Mouse (Mus musculus) MEL (cell line): ENCODE data around the gene Pmm2. TPM values are rescaled to one million over a fixed set of nuclear protein-coding genes. Genes with fewer than 3 reads are reported as not detected.

Experiments used
- DNase-seq: peaks from one replicate; pipeline ENCODE4 v3.0.0; 2011; ENCODE audit warnings: low read depth, low spot score
- H3K27ac ChIP-seq: 2 replicates; pipeline ENCODE4 v1.5.1; 2012; ENCODE audit warnings: low read depth, mild to moderate bottlenecking, control low read depth, low read length, moderate library complexity; ENCODE audit not compliant: control insufficient read depth
- H3K27me3 ChIP-seq, 2 experiments: fragments of 150-350 bp in 1 of 2; sonication (generic) in 1 of 2; 2 replicates each; pipeline ENCODE4 v1.6.1; 2012; ENCODE audit warnings: low read length in 2 of 2, mild to moderate bottlenecking in 2 of 2, improper control_type of control experiment in 1 of 2, moderate library complexity in 1 of 2; ENCODE audit not compliant: insufficient read depth in 2 of 2, control insufficient read depth in 1 of 2
- H3K36me3 ChIP-seq, 2 experiments: 2 replicates each; pipeline ENCODE4 v1.6.1; 2012 to 2014; ENCODE audit warnings: low read length in 2 of 2, improper control_type of control experiment in 1 of 2, inconsistent platforms in 1 of 2, mild to moderate bottlenecking in 1 of 2; ENCODE audit not compliant: insufficient read depth in 2 of 2, control insufficient read depth in 1 of 2
- H3K4me1 ChIP-seq, 2 experiments: fragments of 150-350 bp in 1 of 2; sonication (generic) in 1 of 2; 2 replicates each; pipeline ENCODE4 v1.6.1; 2012; ENCODE audit warnings: low read length in 2 of 2, improper control_type of control experiment in 1 of 2, mild to moderate bottlenecking in 1 of 2; ENCODE audit not compliant: insufficient read depth in 2 of 2, control insufficient read depth in 1 of 2
- H3K4me3 ChIP-seq, 2 experiments: fragments of 150-350 bp in 1 of 2; sonication (generic) in 1 of 2; 2 replicates each; pipeline ENCODE4 v1.5.1; 2012; ENCODE audit warnings: low read depth in 2 of 2, low read length in 2 of 2, mild to moderate bottlenecking in 2 of 2, moderate library complexity in 2 of 2, control low read depth in 1 of 2, improper control_type of control experiment in 1 of 2; ENCODE audit not compliant: control insufficient read depth in 1 of 2, insufficient read depth in 1 of 2
- H3K79me2 ChIP-seq: 2 replicates; pipeline ENCODE4 v1.6.1; 2012; ENCODE audit warnings: mild to moderate bottlenecking, low read length, moderate library complexity; ENCODE audit not compliant: control insufficient read depth, poor library complexity, insufficient read depth
- H3K9ac ChIP-seq: 2 replicates; pipeline ENCODE4 v1.6.1; 2012; ENCODE audit warnings: low read depth, mild to moderate bottlenecking, control low read depth, low read length, moderate library complexity; ENCODE audit not compliant: control insufficient read depth, poor library complexity, severe bottlenecking
- H3K9me3 ChIP-seq: fragments of 150-350 bp; sonication (generic); replicated peaks from 2 replicates; pipeline ENCODE4 v1.6.1; 2012; ENCODE audit warnings: mild to moderate bottlenecking, low read length, improper control_type of control experiment, moderate library complexity; ENCODE audit not compliant: insufficient read depth
- BHLHE40 ChIP-seq: IDR thresholded peaks from 2 replicates; pipeline ENCODE4 v1.6.1; 2012; ENCODE audit warnings: low read depth, mild to moderate bottlenecking, inconsistent platforms, low read length, improper control_type of control experiment, borderline replicate concordance
- CTCF ChIP-seq, 3 experiments: IDR thresholded peaks in 2 of 3; conservative IDR thresholded peaks in 1 of 3; 2 replicates each; pipeline ENCODE4 v1.5.1; 2011 to 2012; ENCODE audit warnings: low read length in 3 of 3, low read depth in 2 of 3, mild to moderate bottlenecking in 2 of 3, improper control_type of control experiment in 1 of 3, inconsistent platforms in 1 of 3, mixed read lengths in 1 of 3, moderate library complexity in 1 of 3; ENCODE audit not compliant: control insufficient read depth in 1 of 3, insufficient read depth in 1 of 3, poor library complexity in 1 of 3, severe bottlenecking in 1 of 3
- E2F4 ChIP-seq: IDR thresholded peaks from 2 replicates; pipeline ENCODE4 v1.6.1; 2011; ENCODE audit warnings: low read depth, low read length, improper control_type of control experiment, borderline replicate concordance
- GATA1 ChIP-seq: IDR thresholded peaks from 2 replicates; pipeline ENCODE4 v1.6.1; 2011; ENCODE audit warnings: low read depth, low read length, improper control_type of control experiment
- HCFC1 ChIP-seq: IDR thresholded peaks from 2 replicates; pipeline ENCODE4 v1.6.1; 2012; ENCODE audit warnings: low read depth, mild to moderate bottlenecking, inconsistent platforms, low read length, improper control_type of control experiment, moderate library complexity
- JUND ChIP-seq: IDR thresholded peaks from 2 replicates; pipeline ENCODE4 v1.6.1; 2011; ENCODE audit warnings: low read depth, mild to moderate bottlenecking, improper control_type of control experiment, low read length
- KAT2A ChIP-seq: conservative IDR thresholded peaks from 2 replicates; pipeline ENCODE4 v1.6.1; 2012; ENCODE audit warnings: low read depth, low read length, improper control_type of control experiment, inconsistent platforms
- MAFK ChIP-seq: IDR thresholded peaks from 2 replicates; pipeline ENCODE4 v1.6.1; 2011; ENCODE audit warnings: low read depth, mild to moderate bottlenecking, low read length, improper control_type of control experiment, borderline replicate concordance
- MAX ChIP-seq: IDR thresholded peaks from 2 replicates; pipeline ENCODE4 v1.6.1; 2011; ENCODE audit warnings: low read length, improper control_type of control experiment
- MAZ ChIP-seq: IDR thresholded peaks from 2 replicates; pipeline ENCODE4 v1.6.1; 2012; ENCODE audit warnings: low read depth, mild to moderate bottlenecking, inconsistent platforms, low read length, improper control_type of control experiment
- MEF2A ChIP-seq: IDR thresholded peaks from 2 replicates; pipeline ENCODE4 v1.6.1; 2014; ENCODE audit warnings: low read depth, mild to moderate bottlenecking, inconsistent platforms, low read length, improper control_type of control experiment; ENCODE audit not compliant: poor library complexity, insufficient replicate concordance, severe bottlenecking; ENCODE audit errors: extremely low read depth
- MYC ChIP-seq: IDR thresholded peaks from 2 replicates; pipeline ENCODE4 v1.6.1; 2011; ENCODE audit warnings: low read depth, mild to moderate bottlenecking, low read length, improper control_type of control experiment, moderate library complexity
- NELFE ChIP-seq: IDR thresholded peaks from 2 replicates; pipeline ENCODE4 v1.6.1; 2011; ENCODE audit warnings: low read depth, low read length, improper control_type of control experiment
- POLR2A ChIP-seq, 2 experiments: IDR thresholded peaks; 2 replicates each; pipeline ENCODE4 v1.6.1; 2011 to 2012; ENCODE audit warnings: low read length in 2 of 2, mild to moderate bottlenecking in 2 of 2, control low read depth in 1 of 2, improper control_type of control experiment in 1 of 2, low read depth in 1 of 2, moderate library complexity in 1 of 2; ENCODE audit not compliant: control insufficient read depth in 1 of 2, insufficient read depth in 1 of 2, poor library complexity in 1 of 2
- POLR2AphosphoS5 ChIP-seq: IDR thresholded peaks from 2 replicates; pipeline ENCODE4 v1.6.1; 2012; ENCODE audit warnings: low read depth, borderline replicate concordance, mild to moderate bottlenecking, inconsistent platforms, low read length, moderate library complexity, mixed read lengths
- RAD21 ChIP-seq: IDR thresholded peaks from 2 replicates; pipeline ENCODE4 v1.6.1; 2011; ENCODE audit warnings: mild to moderate bottlenecking, low read depth, low read length, improper control_type of control experiment
- RCOR1 ChIP-seq: IDR thresholded peaks from 2 replicates; pipeline ENCODE4 v1.6.1; 2012; ENCODE audit warnings: low read depth, mild to moderate bottlenecking, inconsistent platforms, low read length, improper control_type of control experiment
- SMC3 ChIP-seq: IDR thresholded peaks from 2 replicates; pipeline ENCODE4 v1.6.1; 2011; ENCODE audit warnings: low read depth, low read length, improper control_type of control experiment
- TAL1 ChIP-seq: IDR thresholded peaks from 2 replicates; pipeline ENCODE4 v1.6.1; 2012; ENCODE audit warnings: mild to moderate bottlenecking, inconsistent platforms, low read length, moderate library complexity, mixed read lengths
- TBP ChIP-seq: IDR thresholded peaks from 2 replicates; pipeline ENCODE4 v1.8.0; 2011; ENCODE audit warnings: low read depth, low read length, improper control_type of control experiment
- TCF12 ChIP-seq: IDR thresholded peaks from 2 replicates; pipeline ENCODE4 v1.6.1; 2014; ENCODE audit warnings: low read depth, mild to moderate bottlenecking, inconsistent platforms, low read length, improper control_type of control experiment, moderate library complexity
- ZC3H11A ChIP-seq: IDR thresholded peaks from 2 replicates; pipeline ENCODE4 v1.6.1; 2012; ENCODE audit warnings: low read depth, mild to moderate bottlenecking, inconsistent platforms, low read length, improper control_type of control experiment
- ZMIZ1 ChIP-seq: IDR thresholded peaks from 2 replicates; pipeline ENCODE4 v1.6.1; 2012; ENCODE audit warnings: low read depth, mild to moderate bottlenecking, inconsistent platforms, low read length, improper control_type of control experiment, moderate library complexity
- ZNF384 ChIP-seq: IDR thresholded peaks from 2 replicates; pipeline ENCODE4 v1.6.1; 2012; ENCODE audit warnings: low read depth, mild to moderate bottlenecking, inconsistent platforms, low read length, improper control_type of control experiment
- polyA plus RNA-seq, 2 experiments: library from polyadenylated mRNA; stranded (reverse) in 1 of 2; unstranded in 1 of 2; fragments of >175 nt in 1 of 2; fragments of >200 nt in 1 of 2; gene quantifications; 2 replicates each; pipeline versions ENCODE4 v1.2.1 to v1.2.4; 2012; ENCODE audit warnings: low replicate concordance in 2 of 2, low read depth in 1 of 2; ENCODE audit not compliant: insufficient read length in 2 of 2, insufficient read depth in 1 of 2, missing spikeins in 1 of 2
- total RNA-seq: library from RNA; depleted of rRNA; stranded (reverse); fragments of 300-350 nt; gene quantifications from 2 replicates; pipeline ENCODE4 v1.2.3, GENCODE M21; 2012

The Pmm2 gene
- total and polyA plus RNA-seq, 3 experiments: 53.4 to 96.0 TPM; not detected in 1

GRCm38 (mm10) chr16:8643855-8644254, 6.4 kb downstream of the Pmm2 start:
- TF ChIP-seq POLR2A (IDR thresholded peaks at IDR 0.05; ENCODE audit: control insufficient read depth in 1 of 2, insufficient read depth in 1 of 2, low read depth in 1 of 2, low read length in 2 of 2, poor library complexity in 1 of 2) (no peak), HCFC1 (no peak), ZNF384 (no peak), SMC3 (peak; percentile 70), GATA1 (no peak), TAL1 (no peak), MYC (no peak), E2F4 (no peak), KAT2A (no peak), MEF2A (no peak), TBP (no peak), RAD21 (peak; percentile 29), MAFK (no peak), ZC3H11A (no peak), RCOR1 (no peak), CTCF (IDR thresholded peaks at IDR 0.05 in 2 of 3, conservative IDR thresholded peaks at IDR 0.05 in 1 of 3; ENCODE audit: control insufficient read depth in 1 of 3, insufficient read depth in 1 of 3, low read depth in 2 of 3, low read length in 3 of 3, poor library complexity in 1 of 3, severe bottlenecking in 1 of 3) (peak; percentile 68 to 95 (median 77)), MAX (no peak)
- no peak overlapping the region for H3K4me3 ChIP-seq
- no peaks in the 10 kb centered on the region for H3K27me3 ChIP-seq
- H3K9me3 ChIP-seq: no peaks in the 10 kb centered on the region
- H3K79me2 ChIP-seq: peaks cover 11% of the 10 kb centered on the region
- peaks cover 2 to 14% of the 10 kb centered on the region in 2 experiments; a peak in 3 of 4 replicates for H3K4me1 ChIP-seq
- H3K9ac ChIP-seq: no peak overlapping the region
- peak; percentile 73 for DNase-seq
- no peak overlapping the region for H3K27ac ChIP-seq
- H3K36me3 ChIP-seq: peaks cover 8 to 23% of the 10 kb centered on the region in 2 experiments; a peak in 3 of 4 replicates

- TF ChIP-seq BHLHE40: no peak
- TF ChIP-seq JUND: no peak
- TF ChIP-seq POLR2AphosphoS5: no peak
- TF ChIP-seq MAZ: no peak
- no peak for TF ChIP-seq MAX
- no peak for TF ChIP-seq SMC3
- no peak for TF ChIP-seq TCF12
- TF ChIP-seq ZMIZ1: no peak
- no peak for TF ChIP-seq MAFK
- TF ChIP-seq MYC: no peak
- no peak for TF ChIP-seq NELFE
- no peak for TF ChIP-seq POLR2A (IDR thresholded peaks at IDR 0.05; ENCODE audit: control insufficient read depth in 1 of 2, insufficient read depth in 1 of 2, low read depth in 1 of 2, low read length in 2 of 2, poor library complexity in 1 of 2)
- Histone ChIP-seq H3K36me3 (peaks cover 7 to 9% of the 10 kb centered on the region in 2 experiments; a peak in 3 of 4 replicates), H3K4me1 (no peaks in the 10 kb centered on the region; a peak in 1 of 4 replicates), H3K9me3 (no peaks in the 10 kb centered on the region), H3K27ac (no peak overlapping the region), H3K79me2 (peaks cover 1% of the 10 kb centered on the region), H3K27me3 (no peaks in the 10 kb centered on the region), H3K9ac (no peak overlapping the region), H3K4me3 (no peak overlapping the region)
- no peak for DNase-seq
These were observed 8.1 kb downstream of the Pmm2 start for GRCm38 (mm10) chr16:8645546-8645945.
